Mouse (Mus musculus): ENCODE results near the gene Denr. TPM values are rescaled to one million over a fixed set of nuclear protein-coding genes. Genes with fewer than 3 reads are reported as not detected.

Gene Denr
- polyA plus RNA-seq, 1 experiment: 9.7 TPM

DNA sequence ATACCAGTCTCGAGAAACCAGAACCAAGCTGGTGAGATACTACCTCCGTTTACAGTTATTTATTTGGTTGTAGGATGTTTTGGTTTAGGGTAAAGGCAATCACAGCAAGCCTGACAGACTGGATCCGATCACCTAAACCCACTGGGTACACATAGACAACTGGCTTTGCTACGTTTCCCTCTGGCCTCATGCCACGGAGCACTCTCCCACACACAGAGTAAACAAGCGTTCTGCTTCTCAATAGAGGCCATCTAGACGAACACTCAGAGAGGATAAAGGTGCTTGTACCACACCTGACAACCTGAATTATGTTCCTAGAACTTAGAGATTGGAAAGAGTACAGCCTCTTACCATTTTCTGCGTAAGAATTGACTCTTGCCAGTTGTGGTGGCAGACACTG, 53.2 kb downstream of the Denr start:
- H3K4me3 ChIP-seq (ENCODE audit: control insufficient read depth, insufficient read depth, low read length): no peak overlapping the region
- no peak for TF ChIP-seq CTCF (IDR thresholded peaks at IDR 0.05; ENCODE audit: borderline replicate concordance, control insufficient read depth, extremely low read depth, insufficient read depth, low read length, poor library complexity)
- no peak for TF ChIP-seq POLR2A (IDR thresholded peaks at IDR 0.05; ENCODE audit: control insufficient read depth, extremely low read depth, insufficient read depth, low read length, poor library complexity)
- no peaks in the 10 kb centered on the region for H3K27me3 ChIP-seq (ENCODE audit: control insufficient read depth, insufficient read depth, low read length)
- WGBS: 94% methylated on average over 8 of the region's 8 CpGs
- no peak for DNase-seq
- H3K36me3 ChIP-seq (ENCODE audit: control insufficient read depth, insufficient read depth, low read length): no peaks in the 10 kb centered on the region
- no peaks in the 10 kb centered on the region for H3K4me1 ChIP-seq (replicated peaks; ENCODE audit: control insufficient read depth, insufficient read depth, low read length)
- no peak overlapping the region for H3K27ac ChIP-seq (ENCODE audit: control insufficient read depth, insufficient read depth, low read length)

DNA sequence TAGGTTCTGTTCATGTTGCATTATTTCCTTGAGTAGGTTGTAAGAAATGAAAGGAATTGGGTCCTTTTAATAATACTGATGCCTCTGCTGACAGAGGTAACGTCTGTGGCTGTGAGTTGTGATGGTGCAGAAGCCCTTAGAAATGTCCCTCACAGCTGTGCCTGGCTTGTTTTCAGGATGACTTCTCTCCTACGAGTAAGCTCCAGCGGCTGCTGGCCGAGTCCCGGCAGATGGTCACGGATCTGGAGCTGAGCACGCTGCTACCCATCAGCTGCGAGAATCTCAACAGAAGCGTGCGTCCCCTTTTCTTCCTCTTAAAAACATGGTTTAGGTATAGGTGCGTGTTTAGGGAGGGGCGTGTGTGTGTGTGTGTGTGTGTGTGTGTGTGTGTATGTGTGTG, 54.1 kb downstream of the Denr start:
- WGBS: 93% methylated on average over 12 of the region's 12 CpGs
- Histone ChIP-seq H3K27ac (ENCODE audit: control insufficient read depth, insufficient read depth, low read length) (no peak overlapping the region), H3K4me1 (replicated peaks; ENCODE audit: control insufficient read depth, insufficient read depth, low read length) (no peaks in the 10 kb centered on the region), H3K36me3 (ENCODE audit: control insufficient read depth, insufficient read depth, low read length) (no peaks in the 10 kb centered on the region), H3K27me3 (ENCODE audit: control insufficient read depth, insufficient read depth, low read length) (no peaks in the 10 kb centered on the region), H3K4me3 (ENCODE audit: control insufficient read depth, insufficient read depth, low read length) (no peak overlapping the region)
- no peak for DNase-seq
- TF ChIP-seq POLR2A (IDR thresholded peaks at IDR 0.05; ENCODE audit: control insufficient read depth, extremely low read depth, insufficient read depth, low read length, poor library complexity) (no peak), CTCF (IDR thresholded peaks at IDR 0.05; ENCODE audit: borderline replicate concordance, control insufficient read depth, extremely low read depth, insufficient read depth, low read length, poor library complexity) (no peak)

DNA sequence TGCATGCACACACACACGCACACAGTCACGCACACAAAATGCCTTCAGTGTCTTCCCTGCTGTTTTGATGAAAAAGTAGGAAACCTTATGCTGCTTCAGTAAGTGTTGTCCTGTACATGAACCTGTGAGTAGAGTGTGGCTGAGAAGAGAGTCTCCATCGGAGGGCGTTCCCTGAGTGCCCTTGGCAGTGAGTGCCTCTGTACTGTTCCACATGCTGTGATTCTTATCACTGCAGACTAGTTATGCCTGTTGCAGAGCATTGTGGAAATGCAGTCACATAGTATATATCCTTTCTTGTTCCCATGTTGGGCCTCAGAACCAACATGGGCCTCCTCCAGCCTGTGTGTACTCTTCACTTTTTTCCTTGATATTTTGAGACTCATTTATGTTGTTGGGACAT, 57.2 kb downstream of the Denr start:
- 98% methylated on average over 4 of the region's 4 CpGs for WGBS
- Histone ChIP-seq H3K4me1 (replicated peaks; ENCODE audit: control insufficient read depth, insufficient read depth, low read length) (no peaks in the 10 kb centered on the region), H3K4me3 (ENCODE audit: control insufficient read depth, insufficient read depth, low read length) (no peak overlapping the region), H3K36me3 (ENCODE audit: control insufficient read depth, insufficient read depth, low read length) (no peaks in the 10 kb centered on the region), H3K27ac (ENCODE audit: control insufficient read depth, insufficient read depth, low read length) (no peak overlapping the region), H3K27me3 (ENCODE audit: control insufficient read depth, insufficient read depth, low read length) (no peaks in the 10 kb centered on the region)
- no peak for TF ChIP-seq CTCF (IDR thresholded peaks at IDR 0.05; ENCODE audit: borderline replicate concordance, control insufficient read depth, extremely low read depth, insufficient read depth, low read length, poor library complexity)
- no peak for TF ChIP-seq POLR2A (IDR thresholded peaks at IDR 0.05; ENCODE audit: control insufficient read depth, extremely low read depth, insufficient read depth, low read length, poor library complexity)
- no peak for DNase-seq

DNA sequence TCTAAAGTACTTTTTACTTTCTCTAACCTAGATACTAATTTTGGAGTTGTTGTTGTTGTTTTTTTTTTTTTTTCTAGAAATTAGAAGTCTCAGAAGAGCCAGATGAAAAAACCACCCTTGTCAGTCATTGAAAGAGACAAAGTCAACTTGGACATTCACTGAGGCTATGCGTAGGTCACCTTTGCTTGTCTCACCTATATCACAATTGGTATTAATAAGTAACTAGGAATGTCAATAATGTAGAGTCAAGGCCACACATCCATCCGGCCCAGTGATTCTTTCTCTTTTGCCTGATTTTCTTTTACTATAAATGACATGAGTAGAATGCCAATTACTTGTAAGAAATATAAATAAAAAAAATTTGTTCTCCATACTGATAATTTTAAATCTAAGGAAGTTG, 59.8 kb downstream of the Denr start:
- no peak overlapping the region for H3K4me3 ChIP-seq (ENCODE audit: control insufficient read depth, insufficient read depth, low read length)
- H3K36me3 ChIP-seq (ENCODE audit: control insufficient read depth, insufficient read depth, low read length): no peaks in the 10 kb centered on the region
- no peak for DNase-seq
- 99% methylated on average over 2 of the region's 2 CpGs for WGBS
- no peaks in the 10 kb centered on the region for H3K4me1 ChIP-seq (replicated peaks; ENCODE audit: control insufficient read depth, insufficient read depth, low read length)
- no peak for TF ChIP-seq CTCF (IDR thresholded peaks at IDR 0.05; ENCODE audit: borderline replicate concordance, control insufficient read depth, extremely low read depth, insufficient read depth, low read length, poor library complexity)
- no peak for TF ChIP-seq POLR2A (IDR thresholded peaks at IDR 0.05; ENCODE audit: control insufficient read depth, extremely low read depth, insufficient read depth, low read length, poor library complexity)
- no peak overlapping the region for H3K27ac ChIP-seq (ENCODE audit: control insufficient read depth, insufficient read depth, low read length)
- H3K27me3 ChIP-seq (ENCODE audit: control insufficient read depth, insufficient read depth, low read length): no peaks in the 10 kb centered on the region

DNA sequence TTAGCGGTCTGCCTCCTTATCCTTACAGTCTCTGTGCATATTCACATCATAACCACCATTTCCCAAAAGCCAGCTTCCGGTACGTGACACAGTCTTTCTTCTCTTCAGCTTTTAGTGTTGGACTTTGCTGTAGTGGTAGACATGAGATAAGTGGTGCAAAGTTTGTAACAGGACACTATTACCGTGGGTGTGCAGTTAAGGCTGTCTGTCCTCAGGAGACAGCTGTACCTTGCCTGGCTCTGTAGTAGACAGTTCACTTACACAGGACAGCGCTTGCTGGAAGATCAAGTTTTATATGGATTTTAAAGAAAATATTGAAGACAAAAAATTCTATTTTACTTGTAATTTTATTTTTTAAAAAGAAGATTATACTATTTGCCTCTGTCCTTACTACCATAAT, 61.5 kb downstream of the Denr start:
- Histone ChIP-seq H3K27ac (ENCODE audit: control insufficient read depth, insufficient read depth, low read length) (no peak overlapping the region), H3K4me1 (replicated peaks; ENCODE audit: control insufficient read depth, insufficient read depth, low read length) (peaks cover 3% of the 10 kb centered on the region; the same call in 1 of the 2 replicates)

DNA sequence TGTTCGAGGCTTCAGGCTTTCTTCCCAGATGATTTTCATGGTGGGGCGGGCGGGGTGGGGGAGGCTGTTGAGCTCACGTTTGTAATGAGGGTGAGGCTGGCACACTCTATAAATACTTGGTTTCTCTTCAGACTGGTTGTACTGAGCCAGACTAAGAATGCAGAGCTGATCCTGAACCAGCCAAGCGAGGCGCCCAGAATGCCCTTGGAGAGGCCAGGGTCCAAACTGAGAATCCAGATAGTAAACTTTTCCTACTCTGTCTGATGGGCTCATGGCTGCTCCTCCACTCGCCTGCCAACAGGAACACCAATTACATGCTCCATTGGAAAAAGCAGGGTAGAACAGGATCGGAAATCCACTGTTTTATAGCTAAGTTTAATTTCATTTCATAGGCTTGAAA, 62.2 kb downstream of the Denr start:
- Histone ChIP-seq H3K4me1 (replicated peaks; ENCODE audit: control insufficient read depth, insufficient read depth, low read length) (peaks cover 7% of the 10 kb centered on the region; the same call in 1 of the 2 replicates), H3K36me3 (ENCODE audit: control insufficient read depth, insufficient read depth, low read length) (no peaks in the 10 kb centered on the region), H3K27me3 (ENCODE audit: control insufficient read depth, insufficient read depth, low read length) (no peaks in the 10 kb centered on the region), H3K4me3 (ENCODE audit: control insufficient read depth, insufficient read depth, low read length) (no peak overlapping the region), H3K27ac (ENCODE audit: control insufficient read depth, insufficient read depth, low read length) (no peak overlapping the region)
- TF ChIP-seq CTCF (IDR thresholded peaks at IDR 0.05; ENCODE audit: borderline replicate concordance, control insufficient read depth, extremely low read depth, insufficient read depth, low read length, poor library complexity) (no peak), POLR2A (IDR thresholded peaks at IDR 0.05; ENCODE audit: control insufficient read depth, extremely low read depth, insufficient read depth, low read length, poor library complexity) (no peak)
- DNase-seq: no peak
- WGBS: 91% methylated on average over 8 of the region's 8 CpGs

More for the DNA sequence above, 61.5 kb downstream of the Denr start:
- TF ChIP-seq POLR2A (IDR thresholded peaks at IDR 0.05; ENCODE audit: control insufficient read depth, extremely low read depth, insufficient read depth, low read length, poor library complexity) (no peak), CTCF (IDR thresholded peaks at IDR 0.05; ENCODE audit: borderline replicate concordance, control insufficient read depth, extremely low read depth, insufficient read depth, low read length, poor library complexity) (no peak)
- Histone ChIP-seq H3K36me3 (ENCODE audit: control insufficient read depth, insufficient read depth, low read length) (no peaks in the 10 kb centered on the region), H3K4me3 (ENCODE audit: control insufficient read depth, insufficient read depth, low read length) (no peak overlapping the region), H3K27me3 (ENCODE audit: control insufficient read depth, insufficient read depth, low read length) (no peaks in the 10 kb centered on the region)
- DNase-seq: no peak
- WGBS: 94% methylated on average over 5 of the region's 5 CpGs

DNA sequence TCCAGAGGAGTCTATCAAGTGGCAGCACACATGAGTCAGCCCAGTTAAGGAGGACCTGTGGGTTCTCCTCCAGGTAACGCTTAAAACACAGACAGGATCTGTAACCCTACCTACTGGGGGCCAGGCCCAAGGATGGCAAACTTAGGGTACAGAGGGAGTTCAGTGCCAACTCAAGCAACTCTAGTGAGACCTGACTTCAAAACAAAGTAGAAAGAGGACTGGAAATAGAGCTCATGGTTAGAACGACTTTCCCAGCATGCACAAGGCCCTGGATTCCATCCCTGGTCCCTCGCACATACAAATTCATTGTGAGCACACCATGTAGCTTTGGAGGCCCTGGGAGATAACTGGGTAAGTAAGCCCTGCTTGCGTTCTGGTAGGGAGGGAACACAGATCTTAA, 63.6 kb downstream of the Denr start:
- no peak for DNase-seq
- no peak for TF ChIP-seq CTCF (IDR thresholded peaks at IDR 0.05; ENCODE audit: borderline replicate concordance, control insufficient read depth, extremely low read depth, insufficient read depth, low read length, poor library complexity)
- TF ChIP-seq POLR2A (IDR thresholded peaks at IDR 0.05; ENCODE audit: control insufficient read depth, extremely low read depth, insufficient read depth, low read length, poor library complexity): no peak
- H3K36me3 ChIP-seq (ENCODE audit: control insufficient read depth, insufficient read depth, low read length): no peaks in the 10 kb centered on the region
- no peaks in the 10 kb centered on the region for H3K27me3 ChIP-seq (ENCODE audit: control insufficient read depth, insufficient read depth, low read length)
- WGBS: 93% methylated on average over 4 of the region's 4 CpGs
- H3K27ac ChIP-seq (ENCODE audit: control insufficient read depth, insufficient read depth, low read length): no peak overlapping the region
- peaks cover 10% of the 10 kb centered on the region; the same call in 1 of the 2 replicates for H3K4me1 ChIP-seq (replicated peaks; ENCODE audit: control insufficient read depth, insufficient read depth, low read length)
- H3K4me3 ChIP-seq (ENCODE audit: control insufficient read depth, insufficient read depth, low read length): no peak overlapping the region

Measured in thymus, adult 2 months (tissue).